Mouse (Mus musculus): ENCODE results near the gene Cadps. TPM values are rescaled to one million over a fixed set of nuclear protein-coding genes. Genes with fewer than 3 reads are reported as not detected.

Gene Cadps
- total and polyA plus RNA-seq, 3 experiments: 0.04 to 0.07 TPM; not detected in 1

DNA sequence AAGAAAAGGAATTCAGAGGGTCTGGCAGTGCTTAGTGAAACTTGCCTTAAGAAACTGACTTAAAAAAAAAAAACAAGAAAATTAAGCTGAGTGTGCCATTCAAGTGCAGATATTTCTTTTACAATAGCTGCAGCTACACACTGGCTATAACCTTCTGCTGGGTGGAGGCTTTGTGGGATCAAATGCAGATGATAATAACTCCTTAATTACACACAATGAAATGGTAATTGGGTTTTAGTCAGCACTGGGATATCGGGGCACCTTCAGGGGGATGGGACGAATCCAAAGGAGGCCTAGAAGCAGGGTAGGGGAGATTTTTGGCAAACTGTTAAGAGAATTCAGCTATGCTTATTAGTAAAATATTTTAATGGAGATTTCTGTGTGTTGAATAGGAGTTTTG, 447.4 kb downstream of the Cadps start:
- Histone ChIP-seq H3K4me1 (ENCODE audit: control insufficient read depth in 1 of 2, insufficient read depth in 2 of 2) (no peaks in the 10 kb centered on the region), H3K9me3 (replicated peaks; ENCODE audit: low read length) (no peaks in the 10 kb centered on the region), H3K27me3 (replicated peaks) (no peaks in the 10 kb centered on the region), H3K27ac (ENCODE audit: insufficient read depth, low read depth) (no peak overlapping the region), H3K79me2 (replicated peaks; ENCODE audit: control insufficient read depth, extremely low read depth, insufficient read depth, poor library complexity, severe bottlenecking) (no peaks in the 10 kb centered on the region), H3K4me2 (ENCODE audit: insufficient read depth, low read depth, poor library complexity, severe bottlenecking) (no peak overlapping the region), H3K9ac (ENCODE audit: insufficient read depth, low read depth) (no peak overlapping the region), H3K36me3 (replicated peaks in 1 of 2; ENCODE audit: control insufficient read depth in 1 of 2, insufficient read depth in 1 of 2, low read length in 1 of 2) (no peaks in the 10 kb centered on the region), H3K4me3 (replicated peaks in 1 of 3; ENCODE audit: low read depth in 2 of 3, low read length in 2 of 3, poor library complexity in 1 of 3) (no peak overlapping the region)
- in situ Hi-C loops (cut with MboI; ENCODE audit: low pct_ligation_motif_present, low pct_unique_long_range_greater_than_20kb, low sequenced_read_pairs): no loop called here
- dilution Hi-C loops (cut with MboI; ENCODE audit: extremely low pct_ligation_motif_present, extremely low pct_unique_long_range_greater_than_20kb, low sequenced_read_pairs): no loop called here
- no peak for DNase-seq (ENCODE audit: extremely low read depth)
- TF ChIP-seq E2F4 (IDR thresholded peaks at IDR 0.05; ENCODE audit: insufficient replicate concordance, low read depth, low read length) (no peak), ETS1 (conservative IDR thresholded peaks at IDR 0.05; ENCODE audit: low read depth, low read length) (no peak), POLR2A (IDR thresholded peaks at IDR 0.05; ENCODE audit: low read depth, low read length) (no peak), MAZ (IDR thresholded peaks at IDR 0.05; ENCODE audit: low read depth, low read length) (no peak), CHD1 (IDR thresholded peaks at IDR 0.05; ENCODE audit: low read depth, low read length) (no peak)

DNA sequence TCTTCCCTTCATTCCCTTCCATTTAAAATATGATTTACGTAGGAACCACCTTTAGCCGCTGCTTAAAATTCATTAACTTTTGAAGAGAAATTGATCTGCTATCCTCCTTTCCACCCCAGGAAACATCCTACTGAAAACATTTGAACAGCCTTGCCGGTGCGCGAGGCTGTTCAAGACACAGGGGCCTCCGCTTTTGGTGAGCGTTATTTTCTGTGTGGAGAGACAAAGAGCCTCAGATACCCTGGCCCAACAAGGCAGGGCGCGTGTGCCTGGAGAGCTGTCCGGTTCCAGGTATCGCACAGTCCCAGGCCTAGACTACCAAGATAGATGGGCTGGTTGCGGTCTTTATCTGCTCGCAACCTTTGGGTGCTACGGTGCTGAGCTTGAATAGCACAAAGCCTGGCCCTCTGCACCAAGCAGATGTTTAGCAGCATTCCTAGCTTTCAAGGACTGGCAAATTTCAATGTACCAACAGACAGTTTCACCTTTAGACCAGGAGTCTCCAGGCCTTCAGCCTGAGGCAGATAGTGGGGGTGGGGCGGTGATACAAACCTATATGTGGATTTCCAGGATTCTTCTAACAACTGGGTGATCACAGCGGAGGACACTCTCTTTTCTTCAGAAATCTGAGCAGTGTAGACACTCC, 472.5 kb downstream of the Cadps start:
- no peak for DNase-seq (ENCODE audit: extremely low read depth)
- H3K36me3 ChIP-seq (replicated peaks in 1 of 2; ENCODE audit: control insufficient read depth in 1 of 2, insufficient read depth in 1 of 2, low read length in 1 of 2): no peaks in the 10 kb centered on the region
- H3K27me3 ChIP-seq (replicated peaks): no peaks in the 10 kb centered on the region
- dilution Hi-C loops (cut with MboI; ENCODE audit: extremely low pct_ligation_motif_present, extremely low pct_unique_long_range_greater_than_20kb, low sequenced_read_pairs) (no loop called here), in situ Hi-C loops (cut with MboI; ENCODE audit: low pct_ligation_motif_present, low pct_unique_long_range_greater_than_20kb, low sequenced_read_pairs) (no loop called here)
- no peak overlapping the region for H3K27ac ChIP-seq (ENCODE audit: insufficient read depth, low read depth)
- no peak overlapping the region for H3K9ac ChIP-seq (ENCODE audit: insufficient read depth, low read depth)
- H3K9me3 ChIP-seq (replicated peaks; ENCODE audit: low read length): peaks cover 10% of the 10 kb centered on the region
- no peaks in the 10 kb centered on the region for H3K79me2 ChIP-seq (replicated peaks; ENCODE audit: control insufficient read depth, extremely low read depth, insufficient read depth, poor library complexity, severe bottlenecking)
- no peak overlapping the region for H3K4me3 ChIP-seq (replicated peaks in 1 of 3; ENCODE audit: low read depth in 2 of 3, low read length in 2 of 3, poor library complexity in 1 of 3)
- H3K4me1 ChIP-seq (ENCODE audit: control insufficient read depth in 1 of 2, insufficient read depth in 2 of 2): no peaks in the 10 kb centered on the region
- H3K4me2 ChIP-seq (ENCODE audit: insufficient read depth, low read depth, poor library complexity, severe bottlenecking): no peak overlapping the region
- TF ChIP-seq CHD1 (IDR thresholded peaks at IDR 0.05; ENCODE audit: low read depth, low read length): no peak
- TF ChIP-seq KAT2A (IDR thresholded peaks at IDR 0.05; ENCODE audit: insufficient replicate concordance, low read length): no peak
- no peak for TF ChIP-seq HCFC1 (IDR thresholded peaks at IDR 0.05; ENCODE audit: low read depth, low read length)
- no peak for TF ChIP-seq MAZ (IDR thresholded peaks at IDR 0.05; ENCODE audit: low read depth, low read length)
- no peak for TF ChIP-seq POLR2AphosphoS2 (IDR thresholded peaks at IDR 0.05; ENCODE audit: low read depth, low read length)
- TF ChIP-seq ZKSCAN1 (IDR thresholded peaks at IDR 0.05; ENCODE audit: borderline replicate concordance, low read depth, low read length): no peak
- no peak for TF ChIP-seq JUND (conservative IDR thresholded peaks at IDR 0.05; ENCODE audit: low read depth, low read length)
- TF ChIP-seq MAFK (IDR thresholded peaks at IDR 0.05; ENCODE audit: insufficient replicate concordance, low read length): no peak
- no peak for TF ChIP-seq POLR2A (IDR thresholded peaks at IDR 0.05; ENCODE audit: low read depth, low read length)
- TF ChIP-seq USF2 (conservative IDR thresholded peaks at IDR 0.05; ENCODE audit: low read depth, low read length): no peak
- TF ChIP-seq CTCF (conservative IDR thresholded peaks at IDR 0.05 in 1 of 2, IDR thresholded peaks at IDR 0.05 in 1 of 2; ENCODE audit: low read depth in 2 of 2, low read length in 2 of 2): no peak
- no peak for TF ChIP-seq TBP (conservative IDR thresholded peaks at IDR 0.05; ENCODE audit: low read depth, low read length)
- no peak for TF ChIP-seq RCOR1 (conservative IDR thresholded peaks at IDR 0.05; ENCODE audit: low read depth, low read length)
- TF ChIP-seq IRF4 (IDR thresholded peaks at IDR 0.05; ENCODE audit: low read depth, low read length): no peak
- TF ChIP-seq TCF12 (IDR thresholded peaks at IDR 0.05; ENCODE audit: low read depth, low read length): no peak
- TF ChIP-seq UBTF (IDR thresholded peaks at IDR 0.05; ENCODE audit: low read depth, low read length): no peak
- TF ChIP-seq JUN (IDR thresholded peaks at IDR 0.05; ENCODE audit: insufficient read depth, low read depth, low read length): no peak
- no peak for TF ChIP-seq ZMIZ1 (IDR thresholded peaks at IDR 0.05; ENCODE audit: low read depth, low read length)
- no peak for TF ChIP-seq MEF2A (IDR thresholded peaks at IDR 0.05; ENCODE audit: borderline replicate concordance, low read depth, low read length)
